ENCODE assay signal across 8 mouse cellular contexts in genomic region chr3:81037312-81037859, GRCm38 (mm10). TPM values are rescaled to one million over a fixed set of nuclear protein-coding genes. Genes with fewer than 3 reads are reported as not detected.
A peak's percentile ranks its signal among the peaks of the same experiment; 100 is the strongest.
DNase-seq lines count a peak whose midpoint lies in the region; TF ChIP-seq lines count a peak whose summit lies in the region.

No protein-coding gene starts in this region.

- TF ChIP-seq POLR2A in embryonic fibroblast, embryonic 13.5 days (IDR thresholded peaks at IDR 0.05; ENCODE audit: low read depth, low read length): 0 out of 2 replicates have a peak, but pooled peaks have one; percentile 7

- H3K4me1 ChIP-seq in E14TG2a.4 (replicated peaks; ENCODE audit: low read depth, low read length): peaks cover 74% of the 10 kb centered on the region
- peaks cover 14% of the 10 kb centered on the region for H3K4me1 ChIP-seq in embryonic fibroblast, embryonic 13.5 days (ENCODE audit: control insufficient read depth, insufficient read depth, low read length)

- H3K27ac ChIP-seq in embryonic fibroblast, embryonic 13.5 days (ENCODE audit: insufficient read depth, low read length): peak overlapping the region; percentile 54
- no peak overlapping the region for H3K27ac ChIP-seq in macrophage

- no peak for TF ChIP-seq CTCF in E14TG2a.4 (conservative IDR thresholded peaks at IDR 0.05; ENCODE audit: low read length)
- no peak for TF ChIP-seq CTCF in embryonic fibroblast, embryonic 13.5 days (IDR thresholded peaks at IDR 0.05; ENCODE audit: borderline replicate concordance, insufficient read depth, low read length)

- 4% methylated on average over 32 of the region's 34 CpGs for WGBS in macrophage (ENCODE audit: missing documents)

- no peaks in the 10 kb centered on the region for H3K27me3 ChIP-seq in E14TG2a.4 (ENCODE audit: insufficient read depth, low read length)

- peak; percentile 65 for DNase-seq in adrenal gland, postnatal 25 days
- peak; percentile 42 for DNase-seq in heart, postnatal 4 days
- peak; percentile 18 for DNase-seq in layer of hippocampus, adult 9-11 months
- DNase-seq in right cerebral cortex, adult 18-20 months: peak; percentile 41
- DNase-seq in T-cell, adult 2 months (ENCODE audit: low spot score): no peak

- H3K79me2 ChIP-seq in macrophage (ENCODE audit: inconsistent target): no peaks in the 10 kb centered on the region; the same call in 1 of the 2 replicates

- H3K36me3 ChIP-seq in E14TG2a.4 (ENCODE audit: insufficient read depth, low read length) (peaks cover 12% of the 10 kb centered on the region; the same call in 1 of the 2 replicates), macrophage (ENCODE audit: inconsistent target) (no peaks in the 10 kb centered on the region)

- H3K4me3 ChIP-seq in E14TG2a.4 (replicated peaks; ENCODE audit: low read length) (peak overlapping the region; percentile 91), macrophage (ENCODE audit: inconsistent target) (peak overlapping the region; percentile 40)
- H3K4me3 ChIP-seq in embryonic fibroblast, embryonic 13.5 days (ENCODE audit: insufficient read depth, low read length): peak overlapping the region; percentile 88

- H3K9me3 ChIP-seq in E14TG2a.4 (ENCODE audit: low read length): no peaks in the 10 kb centered on the region

RNA-seq across cellular contexts. Expression of gene Pdgfc, which starts 1.2 kb away (rescaled TPM):
- 6.8 and 7.9 TPM in 2 replicates for total RNA-seq in adrenal gland, postnatal 25 days (2021)
- polyA plus RNA-seq in embryonic fibroblast, embryonic 13.5 days (2011; ENCODE audit: insufficient read length, low read depth, missing spikeins): 68.1 and 72.5 TPM in 2 replicates
- total RNA-seq in heart, postnatal 4 days (2021): 1 to 10 TPM; 3.9 to 4.5 TPM
- total RNA-seq in macrophage (2018; cell fraction: chromatin; rRNA removed): 10 to 100 TPM in 23 of 26 experiments, 1 to 10 TPM in 3; 5.4 to 38.1 (median 14.5) TPM
- 10 to 100 TPM in 24 of 26 experiments, 1 to 10 TPM in 2; 8.2 to 44.1 (median 20.4) TPM for total RNA-seq in macrophage (2018; cell fraction: cytosol; rRNA removed)
- total RNA-seq in macrophage (2018; cell fraction: nucleus; rRNA removed): 10 to 100 TPM; 12.1 to 61.6 (median 24.7) TPM
- polyA plus RNA-seq in macrophage (2018): 14.8 to 34.2 TPM (median 26.6 TPM) in 3 replicates

Comparison
In these comparisons a context has a peak if more than half of its experiments do, and no peak if none do; other contexts are left out.
1. H3K4me3 ChIP-seq: peak in every context shown above with its lines; median percentile 91 in E14TG2a.4; 88 in embryonic fibroblast, embryonic 13.5 days; 40 in macrophage.